Mouse (Mus musculus): ENCODE measurements at regions not wholly inside any gene's neighbourhood (a gene's known extent, or its start where the extent isn't known, plus 50 kb on each side); places are given as distances from the start of the nearest gene placed in this dataset.

GRCm38 (mm10) chr2:117868857-117869256 is 242.8 kb upstream of the Thbs1 start:
- Histone ChIP-seq H3K4me1 (replicated peaks; ENCODE audit: control insufficient read depth, insufficient read depth) (no peaks in the 10 kb centered on the region), H3K9me3 (ENCODE audit: control insufficient read depth, low read length) (no peaks in the 10 kb centered on the region), H3K9ac (ENCODE audit: low read length) (no peak overlapping the region), H3K27ac (replicated peaks) (no peak overlapping the region), H3K4me3 (ENCODE audit: low read depth, low read length) (no peak overlapping the region), H3K27me3 (ENCODE audit: control insufficient read depth, insufficient read depth, low read length) (no peaks in the 10 kb centered on the region), H3K4me2 (replicated peaks; ENCODE audit: low read depth) (no peak overlapping the region), H3K36me3 (ENCODE audit: control insufficient read depth, insufficient read depth, low read length) (no peaks in the 10 kb centered on the region)
- TF ChIP-seq CTCF (IDR thresholded peaks at IDR 0.05; ENCODE audit: low read depth) (no peak), EP300 (optimal IDR thresholded peaks at IDR 0.05) (no peak)
- 90% methylated on average over 1 of the region's 1 CpGs for WGBS
- ATAC-seq (ENCODE audit: low FRiP score, low TSS enrichment) (no peak), DNase-seq (ENCODE audit: low spot score) (no peak)

GRCm38 (mm10) chr2:117871507-117872282 is 240.0 kb upstream of the Thbs1 start:
- Histone ChIP-seq H3K27me3 (ENCODE audit: control insufficient read depth, insufficient read depth, low read length) (no peaks in the 10 kb centered on the region), H3K9me3 (ENCODE audit: control insufficient read depth, low read length) (no peaks in the 10 kb centered on the region), H3K4me1 (replicated peaks; ENCODE audit: control insufficient read depth, insufficient read depth) (no peaks in the 10 kb centered on the region), H3K4me3 (ENCODE audit: low read depth, low read length) (no peak overlapping the region), H3K4me2 (replicated peaks; ENCODE audit: low read depth) (no peak overlapping the region), H3K9ac (ENCODE audit: low read length) (no peak overlapping the region), H3K27ac (replicated peaks) (no peak overlapping the region), H3K36me3 (ENCODE audit: control insufficient read depth, insufficient read depth, low read length) (no peaks in the 10 kb centered on the region)
- WGBS: 54% methylated on average over 9 of the region's 9 CpGs
- DNase-seq (ENCODE audit: low spot score): no peak
- ATAC-seq (ENCODE audit: low FRiP score, low TSS enrichment): no peak
- TF ChIP-seq EP300 (optimal IDR thresholded peaks at IDR 0.05) (no peak), CTCF (IDR thresholded peaks at IDR 0.05; ENCODE audit: low read depth) (no peak)

GRCm38 (mm10) chr2:117877816-117878215 is 233.9 kb upstream of the Thbs1 start:
- no peak overlapping the region for H3K27ac ChIP-seq (replicated peaks)
- 41% methylated on average over 6 of the region's 6 CpGs for WGBS
- H3K9me3 ChIP-seq (ENCODE audit: control insufficient read depth, low read length): no peaks in the 10 kb centered on the region
- TF ChIP-seq EP300 (optimal IDR thresholded peaks at IDR 0.05): no peak
- no peak overlapping the region for H3K4me3 ChIP-seq (ENCODE audit: low read depth, low read length)
- no peaks in the 10 kb centered on the region for H3K4me1 ChIP-seq (replicated peaks; ENCODE audit: control insufficient read depth, insufficient read depth)
- H3K36me3 ChIP-seq (ENCODE audit: control insufficient read depth, insufficient read depth, low read length): no peaks in the 10 kb centered on the region
- DNase-seq (ENCODE audit: low spot score) (peak; percentile 57), ATAC-seq (ENCODE audit: low FRiP score, low TSS enrichment) (peak; percentile 92)
- H3K27me3 ChIP-seq (ENCODE audit: control insufficient read depth, insufficient read depth, low read length): no peaks in the 10 kb centered on the region
- no peak overlapping the region for H3K4me2 ChIP-seq (replicated peaks; ENCODE audit: low read depth)
- H3K9ac ChIP-seq (ENCODE audit: low read length): no peak overlapping the region

- TF ChIP-seq CTCF (IDR thresholded peaks at IDR 0.05; ENCODE audit: low read depth) (no peak), EP300 (optimal IDR thresholded peaks at IDR 0.05) (no peak)
- no peak for DNase-seq (ENCODE audit: low spot score)
- WGBS: 74% methylated on average over 4 of the region's 4 CpGs
These were observed 229.5 kb upstream of the Thbs1 start for GRCm38 (mm10) chr2:117882136-117882535.

GRCm38 (mm10) chr2:117882890-117883289 is 228.8 kb upstream of the Thbs1 start:
- H3K4me1 ChIP-seq (replicated peaks; ENCODE audit: control insufficient read depth, insufficient read depth): no peaks in the 10 kb centered on the region
- H3K4me2 ChIP-seq (replicated peaks; ENCODE audit: low read depth): no peak overlapping the region
- no peaks in the 10 kb centered on the region for H3K36me3 ChIP-seq (ENCODE audit: control insufficient read depth, insufficient read depth, low read length)
- ATAC-seq (ENCODE audit: low FRiP score, low TSS enrichment) (no peak), DNase-seq (ENCODE audit: low spot score) (no peak)
- WGBS: 92% methylated on average over 2 of the region's 2 CpGs
- no peak overlapping the region for H3K4me3 ChIP-seq (ENCODE audit: low read depth, low read length)
- H3K27me3 ChIP-seq (ENCODE audit: control insufficient read depth, insufficient read depth, low read length): no peaks in the 10 kb centered on the region
- no peak overlapping the region for H3K27ac ChIP-seq (replicated peaks)
- H3K9ac ChIP-seq (ENCODE audit: low read length): no peak overlapping the region
- TF ChIP-seq EP300 (optimal IDR thresholded peaks at IDR 0.05) (no peak), CTCF (IDR thresholded peaks at IDR 0.05; ENCODE audit: low read depth) (no peak)
- no peaks in the 10 kb centered on the region for H3K9me3 ChIP-seq (ENCODE audit: control insufficient read depth, low read length)

More at GRCm38 (mm10) chr2:117882136-117882535, 229.5 kb upstream of the Thbs1 start:
- Histone ChIP-seq H3K36me3 (ENCODE audit: control insufficient read depth, insufficient read depth, low read length) (no peaks in the 10 kb centered on the region), H3K9ac (ENCODE audit: low read length) (no peak overlapping the region), H3K4me3 (ENCODE audit: low read depth, low read length) (no peak overlapping the region), H3K27ac (replicated peaks) (no peak overlapping the region), H3K4me2 (replicated peaks; ENCODE audit: low read depth) (no peak overlapping the region), H3K9me3 (ENCODE audit: control insufficient read depth, low read length) (no peaks in the 10 kb centered on the region), H3K27me3 (ENCODE audit: control insufficient read depth, insufficient read depth, low read length) (no peaks in the 10 kb centered on the region), H3K4me1 (replicated peaks; ENCODE audit: control insufficient read depth, insufficient read depth) (no peaks in the 10 kb centered on the region)
- ATAC-seq (ENCODE audit: low FRiP score, low TSS enrichment): no peak

- Histone ChIP-seq H3K27ac (replicated peaks) (no peak overlapping the region), H3K4me1 (replicated peaks; ENCODE audit: control insufficient read depth, insufficient read depth) (no peaks in the 10 kb centered on the region), H3K4me3 (ENCODE audit: low read depth, low read length) (no peak overlapping the region), H3K36me3 (ENCODE audit: control insufficient read depth, insufficient read depth, low read length) (no peaks in the 10 kb centered on the region), H3K4me2 (replicated peaks; ENCODE audit: low read depth) (no peak overlapping the region), H3K27me3 (ENCODE audit: control insufficient read depth, insufficient read depth, low read length) (no peaks in the 10 kb centered on the region), H3K9ac (ENCODE audit: low read length) (no peak overlapping the region), H3K9me3 (ENCODE audit: control insufficient read depth, low read length) (no peaks in the 10 kb centered on the region)
- ATAC-seq (ENCODE audit: low FRiP score, low TSS enrichment): no peak
- 73% methylated on average over 3 of the region's 3 CpGs for WGBS
- DNase-seq (ENCODE audit: low spot score): no peak
- TF ChIP-seq EP300 (optimal IDR thresholded peaks at IDR 0.05): no peak
- TF ChIP-seq CTCF (IDR thresholded peaks at IDR 0.05; ENCODE audit: low read depth): no peak
These were observed 225.2 kb upstream of the Thbs1 start for GRCm38 (mm10) chr2:117886516-117886915.

Measured in stomach, postnatal 0 days (tissue).